Mouse (Mus musculus) embryonic fibroblast, embryonic 13.5 days (primary cell): Measurements from ENCODE around the gene Ltbp1.

Experiments used
- CTCF ChIP-seq: IDR thresholded peaks from 2 replicates; pipeline ENCODE4 v1.5.1; 2011; ENCODE audit warnings: mild to moderate bottlenecking, control low read depth, low read length, moderate library complexity, borderline replicate concordance; ENCODE audit not compliant: insufficient read depth
- POLR2A ChIP-seq: IDR thresholded peaks from 2 replicates; pipeline ENCODE4 v1.6.1; 2011; ENCODE audit warnings: low read depth, mild to moderate bottlenecking, control low read depth, low read length, moderate library complexity

DNA sequence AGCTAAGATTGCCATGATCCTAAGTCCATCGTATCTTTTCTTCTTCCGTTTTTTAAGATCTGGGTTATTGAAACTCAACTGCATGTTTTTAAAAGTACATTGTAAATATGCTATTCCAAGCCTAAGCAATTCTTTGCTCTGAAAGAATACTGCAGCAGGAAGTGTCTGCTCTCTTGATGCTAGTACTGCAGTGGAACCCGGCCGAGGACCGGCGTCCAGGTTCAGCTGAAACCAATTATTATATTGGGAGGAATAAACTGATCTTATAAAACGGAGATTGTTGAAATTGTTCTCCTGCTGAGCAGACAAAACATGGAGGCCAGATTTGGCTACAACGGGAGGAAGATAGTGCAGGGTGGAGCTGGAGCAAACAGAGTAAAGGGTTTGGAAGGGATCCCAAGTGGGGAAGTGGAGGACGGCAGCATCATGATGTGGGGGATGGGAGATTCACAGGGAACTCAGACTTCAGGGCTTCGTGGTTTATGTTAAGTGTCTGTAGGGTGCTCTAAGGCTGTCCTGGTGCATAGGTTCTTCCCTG, 322.8 kb downstream of the Ltbp1 start:
- no peak for TF ChIP-seq CTCF
- TF ChIP-seq POLR2A, result no peak
